Mouse (Mus musculus) embryonic facial prominence, embryonic 14.5 days (tissue): ENCODE results near the gene Sox6. TPM values are rescaled to one million over a fixed set of nuclear protein-coding genes. Genes with fewer than 3 reads are reported as not detected.

Experiments used
- ATAC-seq: fragments of 200-750 bp; cut with Nextera tagmentation; 2 replicates; pipeline ENCODE4 v1.8.0; 2017; ENCODE audit warnings: low read depth, moderate number of reproducible peaks, moderate TSS enrichment
- DNase-seq: peaks from one replicate; pipeline ENCODE4 v3.0.0-alpha.2; 2015; ENCODE audit warnings: low spot score
- H3K27ac ChIP-seq: fragments of 300-500 bp; sonication (generic); replicated peaks from 2 replicates; pipeline ENCODE4 v1.5.1; 2014; ENCODE audit warnings: low read depth, mild to moderate bottlenecking, low read length, moderate library complexity
- H3K27me3 ChIP-seq: fragments of 300-500 bp; sonication (generic); replicated peaks from 2 replicates; pipeline ENCODE4 v1.6.1; 2014; ENCODE audit warnings: low read length; ENCODE audit not compliant: control insufficient read depth, insufficient read depth
- H3K36me3 ChIP-seq: fragments of 300-500 bp; sonication (generic); 2 replicates; pipeline ENCODE4 v1.6.1; 2014; ENCODE audit warnings: low read length, mixed read lengths; ENCODE audit not compliant: control insufficient read depth, insufficient read depth
- H3K4me1 ChIP-seq: fragments of 300-500 bp; sonication (generic); 2 replicates; pipeline ENCODE4 v1.6.1; 2014; ENCODE audit warnings: antibody characterized with exemption, low read length; ENCODE audit not compliant: control insufficient read depth, insufficient read depth
- H3K4me2 ChIP-seq: fragments of 300-500 bp; sonication (generic); 2 replicates; pipeline ENCODE4 v1.6.1; 2014; ENCODE audit warnings: low read depth, mild to moderate bottlenecking, low read length, moderate library complexity, mixed read lengths
- H3K4me3 ChIP-seq: fragments of 300-500 bp; sonication (generic); 2 replicates; pipeline ENCODE4 v1.5.1; 2014; ENCODE audit warnings: low read depth, mild to moderate bottlenecking, low read length
- H3K9ac ChIP-seq: fragments of 300-500 bp; sonication (generic); 2 replicates; pipeline ENCODE4 v1.6.1; 2014; ENCODE audit warnings: low read depth, mild to moderate bottlenecking, low read length, moderate library complexity, mixed read lengths
- H3K9me3 ChIP-seq: fragments of 300-500 bp; sonication (generic); 2 replicates; pipeline ENCODE4 v1.6.1; 2016; ENCODE audit warnings: low read length; ENCODE audit not compliant: control insufficient read depth
- WGBS: fragments of 180-500 bp; shearing (Covaris S2); extraction: QIAGEN DNeasy Blood & Tissue Kit; methylation state at CpG from one replicate; pipeline ENCODE4 v1.1.7; 2014; 5-methylcytosine and 5-hydroxymethylcytosine counted together
- polyA plus RNA-seq: library from polyadenylated mRNA; unstranded; fragments of >200 nt; fragmentation: Nextera tagmentation; extraction: Ambion mirVana; gene quantifications from 2 replicates; pipeline ENCODE4 v1.2.1, GENCODE M21; 2014

Sox6 gene
- polyA plus RNA-seq, 1 experiment from 2014 or later: 49.9 TPM

GRCm38 (mm10) chr7:115466811-115467210 is 571.8 kb downstream of the Sox6 start:
- WGBS: 60% methylated on average over 6 of the region's 6 CpGs
- Histone ChIP-seq H3K9me3 (no peaks in the 10 kb centered on the region), H3K27ac (no peak overlapping the region), H3K4me3 (no peak overlapping the region), H3K9ac (no peak overlapping the region), H3K4me2 (no peak overlapping the region), H3K27me3 (no peaks in the 10 kb centered on the region), H3K4me1 (no peaks in the 10 kb centered on the region), H3K36me3 (no peaks in the 10 kb centered on the region)
- no peak for ATAC-seq
- no peak for DNase-seq

GRCm38 (mm10) chr7:115463367-115463766 is 575.2 kb downstream of the Sox6 start:
- Histone ChIP-seq H3K9me3 (no peaks in the 10 kb centered on the region), H3K4me2 (no peak overlapping the region), H3K9ac (no peak overlapping the region), H3K27ac (no peak overlapping the region), H3K36me3 (no peaks in the 10 kb centered on the region), H3K27me3 (0 out of 2 replicates have a peak, but pooled peaks cover 10% of the 10 kb centered on the region), H3K4me3 (no peak overlapping the region), H3K4me1 (no peaks in the 10 kb centered on the region)
- DNase-seq (no peak), ATAC-seq (no peak)
- WGBS: 67% methylated on average over 2 of the region's 2 CpGs

- no peak overlapping the region for H3K4me3 ChIP-seq
- no peak overlapping the region for H3K9ac ChIP-seq
- no peaks in the 10 kb centered on the region for H3K4me1 ChIP-seq
- no peaks in the 10 kb centered on the region for H3K9me3 ChIP-seq
- WGBS: 49% methylated on average over 4 of the region's 4 CpGs
- no peaks in the 10 kb centered on the region for H3K36me3 ChIP-seq
- DNase-seq: no peak
- H3K27me3 ChIP-seq: 0 out of 2 replicates have a peak, but pooled peaks cover 10% of the 10 kb centered on the region
- H3K27ac ChIP-seq: no peak overlapping the region
- H3K4me2 ChIP-seq: no peak overlapping the region
- no peak for ATAC-seq
Observed at GRCm38 (mm10) chr7:115462276-115462675, 576.3 kb downstream of the Sox6 start.

- Histone ChIP-seq H3K27me3 (peaks cover 35% of the 10 kb centered on the region; the same call in 1 of the 2 replicates), H3K9me3 (no peaks in the 10 kb centered on the region)
- WGBS: 86% methylated on average over 5 of the region's 5 CpGs
Observed at GRCm38 (mm10) chr7:115454988-115455387, 583.6 kb downstream of the Sox6 start.

GRCm38 (mm10) chr7:115453713-115454073 is 584.9 kb downstream of the Sox6 start:
- no peaks in the 10 kb centered on the region for H3K36me3 ChIP-seq
- WGBS: 26% methylated on average over 7 of the region's 7 CpGs
- H3K9me3 ChIP-seq: no peaks in the 10 kb centered on the region
- ATAC-seq (no peak), DNase-seq (no peak)
- H3K4me1 ChIP-seq: peaks cover 19% of the 10 kb centered on the region
- no peak overlapping the region for H3K4me3 ChIP-seq
- H3K9ac ChIP-seq: no peak overlapping the region
- H3K27ac ChIP-seq: peak overlapping the region; percentile 47; the same call in 1 of the 2 replicates
- H3K27me3 ChIP-seq: peaks cover 27% of the 10 kb centered on the region; the same call in 1 of the 2 replicates
- no peak overlapping the region for H3K4me2 ChIP-seq

More at GRCm38 (mm10) chr7:115454988-115455387, 583.6 kb downstream of the Sox6 start:
- Histone ChIP-seq H3K27ac (no peak overlapping the region), H3K4me3 (no peak overlapping the region), H3K4me1 (peaks cover 19% of the 10 kb centered on the region), H3K4me2 (no peak overlapping the region), H3K9ac (no peak overlapping the region), H3K36me3 (no peaks in the 10 kb centered on the region)
- ATAC-seq: no peak
- no peak for DNase-seq

GRCm38 (mm10) chr7:115453042-115453712 is 585.4 kb downstream of the Sox6 start:
- Histone ChIP-seq H3K4me3 (no peak overlapping the region), H3K4me1 (peaks cover 19% of the 10 kb centered on the region), H3K27me3 (peaks cover 29% of the 10 kb centered on the region; the same call in 1 of the 2 replicates), H3K36me3 (no peaks in the 10 kb centered on the region), H3K9me3 (no peaks in the 10 kb centered on the region), H3K27ac (peak overlapping the region; percentile 25), H3K9ac (no peak overlapping the region), H3K4me2 (peak overlapping the region; percentile 34)
- WGBS: 11% methylated on average over 21 of the region's 21 CpGs
- ATAC-seq (peak; percentile 96), DNase-seq (peak; percentile 91)

GRCm38 (mm10) chr7:115450431-115451195 is 588.0 kb downstream of the Sox6 start:
- Histone ChIP-seq H3K27ac (peak overlapping the region; percentile 29; the same call in 1 of the 2 replicates), H3K4me2 (no peak overlapping the region), H3K27me3 (peaks cover 29% of the 10 kb centered on the region; the same call in 1 of the 2 replicates), H3K4me3 (no peak overlapping the region), H3K9ac (no peak overlapping the region), H3K9me3 (no peaks in the 10 kb centered on the region), H3K36me3 (no peaks in the 10 kb centered on the region), H3K4me1 (peaks cover 19% of the 10 kb centered on the region)
- 45% methylated on average over 23 of the region's 23 CpGs for WGBS
- ATAC-seq (no peak), DNase-seq (peak; percentile 25)

- DNase-seq: no peak
- H3K4me3 ChIP-seq: no peak overlapping the region
- H3K4me1 ChIP-seq: peaks cover 14% of the 10 kb centered on the region
- no peaks in the 10 kb centered on the region for H3K9me3 ChIP-seq
- no peak overlapping the region for H3K4me2 ChIP-seq
- 83% methylated on average over 8 of the region's 8 CpGs for WGBS
- no peaks in the 10 kb centered on the region for H3K36me3 ChIP-seq
- no peak for ATAC-seq
- no peak overlapping the region for H3K27ac ChIP-seq
- H3K9ac ChIP-seq: no peak overlapping the region
- H3K27me3 ChIP-seq: peaks cover 20% of the 10 kb centered on the region; the same call in 1 of the 2 replicates
Observed at GRCm38 (mm10) chr7:115448403-115449025, 590.1 kb downstream of the Sox6 start.
